Comparison of ENCODE assay signal across 9 mouse cellular contexts in the genomic region with DNA sequence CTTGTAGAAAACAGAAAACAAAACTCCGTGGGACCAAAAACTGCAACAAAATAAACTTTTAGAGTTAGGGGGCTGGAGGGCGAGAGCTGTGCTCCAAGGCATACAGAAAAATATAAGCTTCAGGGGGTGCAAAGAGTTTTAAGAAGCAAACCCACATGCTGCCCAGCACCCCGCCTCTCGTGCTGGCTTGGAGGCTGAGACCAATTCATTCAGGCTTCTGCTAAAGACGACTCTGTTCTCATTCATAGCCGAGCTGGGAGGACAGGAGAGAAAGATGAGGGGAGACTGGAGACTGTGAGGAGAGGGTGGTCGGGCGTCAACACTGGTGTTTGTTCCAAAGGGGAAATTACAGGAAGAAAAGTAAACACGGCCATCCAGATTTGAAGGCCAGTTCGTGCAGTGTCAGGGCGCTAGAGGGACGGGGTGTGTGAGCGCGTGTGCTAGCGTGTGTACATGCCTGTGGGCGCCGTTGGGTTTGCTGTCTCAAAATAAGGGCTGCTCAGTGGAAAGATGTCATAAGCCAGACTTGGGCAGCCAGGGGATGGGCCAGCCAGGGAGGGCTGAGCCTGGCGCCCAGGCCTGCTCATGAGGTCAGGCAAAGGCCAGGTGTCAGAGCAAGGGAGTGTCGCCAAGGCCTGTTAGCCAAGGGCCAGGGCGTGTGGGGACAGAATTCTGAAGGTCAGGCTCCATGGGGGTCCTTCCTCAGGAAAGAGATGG. TPM values are rescaled to one million over a fixed set of nuclear protein-coding genes. Genes with fewer than 3 reads are reported as not detected.
A peak's percentile ranks its signal among the peaks of the same experiment; 100 is the strongest.
DNase-seq lines count a peak whose midpoint lies in the region; ATAC-seq lines count a peak whose summit lies in the region.
"Had no signal": no experiment of that assay in that cellular context is flagged by ENCODE, and none has a peak within 500 bp of the region (broad histone marks: within the 10 kb centered on the region; RNA-seq: fewer than 3 reads in every experiment).

No protein-coding gene starts in this region.

- H3K9me3 ChIP-seq in liver, embryonic 12.5 days (replicated peaks), result no peaks in the 10 kb centered on the region

- WGBS in liver, embryonic 12.5 days (ENCODE audit: insufficient replicate concordance), result 65% methylated on average over 20 of the region's 20 CpGs

- 0 out of 2 replicates have a peak overlapping the region, but pooled peaks have one; percentile 9 for H3K27ac ChIP-seq in liver, embryonic 12.5 days

- H3K4me2 ChIP-seq in liver, embryonic 12.5 days, result no peak overlapping the region

- DNase-seq in liver, result no peak
- peak; percentile 51 to 79 for DNase-seq in gastrocnemius, adult 8-10 months (ENCODE audit: low spot score in 2 of 2)
- DNase-seq in kidney, adult 11 months, result peak; percentile 53
- peak; percentile 45 for DNase-seq in lung, postnatal 14 days
- no peak for DNase-seq in retina, embryonic 14.5 days (ENCODE audit: low spot score)
- no peak for DNase-seq in layer of hippocampus, adult 11-12 months (ENCODE audit: low spot score)
- no peak for DNase-seq in adrenal gland, adult (ENCODE audit: inconsistent age in 2 of 2, low spot score in 1 of 2)

- H3K9ac ChIP-seq in liver, embryonic 12.5 days, result no peak overlapping the region

- H3K27me3 ChIP-seq in liver, embryonic 12.5 days (replicated peaks), result peaks cover 61% of the 10 kb centered on the region

- 0 out of 2 replicates have a peak, but pooled peaks cover 3% of the 10 kb centered on the region for H3K4me1 ChIP-seq in liver, embryonic 12.5 days

- ATAC-seq in liver, embryonic 12.5 days, result no peak

- no peaks in the 10 kb centered on the region for H3K36me3 ChIP-seq in liver, embryonic 12.5 days

- H3K4me3 ChIP-seq in liver, embryonic 12.5 days, result no peak overlapping the region

RNA-seq across cellular contexts. Expression of gene Atoh8, which starts 9.3 kb away (rescaled TPM):
- polyA plus RNA-seq in liver, embryonic 12.5 days (2016; fragmentation: Nextera tagmentation; extraction: Ambion mirVana), result 2.0 and 2.1 TPM in 2 replicates
- 1 to 10 TPM; 2.5 to 3.6 (median 3.2) TPM for total RNA-seq in gastrocnemius, adult 8-10 months (2022)
- total RNA-seq: MEL had no signal

RNA-seq across cellular contexts. Expression of gene Sftpb, which starts 59.7 kb away (rescaled TPM):
- not detected in 2 replicates for polyA plus RNA-seq in liver, embryonic 12.5 days (2016; fragmentation: Nextera tagmentation; extraction: Ambion mirVana)
- not detected for total RNA-seq in gastrocnemius, adult 8-10 months (2022)
- total RNA-seq: MEL had no signal

Comparison
In these comparisons a context has a peak if more than half of its experiments do, and no peak if none do; other contexts are left out.
1. DNase-seq: peak in gastrocnemius, adult 8-10 months (2 of 2), kidney, adult 11 months (single experiment) and lung, postnatal 14 days (single experiment); none in liver (single experiment), retina, embryonic 14.5 days (single experiment), layer of hippocampus, adult 11-12 months (single experiment) and adrenal gland, adult (0 of 2).